Mouse (Mus musculus): Measurements from ENCODE around the gene Olfr1218. TPM values are rescaled to one million over a fixed set of nuclear protein-coding genes. Genes with fewer than 3 reads are reported as not detected.

The Olfr1218 gene
- polyA plus RNA-seq, 1 experiment from 2014 or later, result not detected

Other genes with a start within 250 kb of the Olfr1218 start
- gene Olfr1202, start 246.7 kb downstream of the Olfr1218 start, polyA plus RNA-seq (2015; fragmentation: Nextera tagmentation; extraction: Ambion mirVana), result not detected in 2 replicates
- not detected in 2 replicates for gene Olfr1205, start 231.4 kb downstream of the Olfr1218 start, polyA plus RNA-seq (2015; fragmentation: Nextera tagmentation; extraction: Ambion mirVana)
- gene Olfr1204, start 211.9 kb downstream of the Olfr1218 start, polyA plus RNA-seq (2015; fragmentation: Nextera tagmentation; extraction: Ambion mirVana), result not detected in 2 replicates
- gene Olfr1206, start 198.0 kb downstream of the Olfr1218 start, polyA plus RNA-seq (2015; fragmentation: Nextera tagmentation; extraction: Ambion mirVana), result not detected in 2 replicates
- not detected in 2 replicates for gene Olfr1208, start 158.9 kb downstream of the Olfr1218 start, polyA plus RNA-seq (2015; fragmentation: Nextera tagmentation; extraction: Ambion mirVana)
- gene Olfr1209, start 146.0 kb downstream of the Olfr1218 start, polyA plus RNA-seq (2015; fragmentation: Nextera tagmentation; extraction: Ambion mirVana), result not detected in 2 replicates
- not detected in 2 replicates for gene Olfr1211, start 123.1 kb downstream of the Olfr1218 start, polyA plus RNA-seq (2015; fragmentation: Nextera tagmentation; extraction: Ambion mirVana)
- not detected in 2 replicates for gene Olfr1212, start 107.2 kb downstream of the Olfr1218 start, polyA plus RNA-seq (2015; fragmentation: Nextera tagmentation; extraction: Ambion mirVana)
- not detected in 2 replicates for gene Gm13762, start 80.9 kb downstream of the Olfr1218 start, polyA plus RNA-seq (2015; fragmentation: Nextera tagmentation; extraction: Ambion mirVana)
- not detected in 2 replicates for gene Olfr1214, start 68.5 kb downstream of the Olfr1218 start, polyA plus RNA-seq (2015; fragmentation: Nextera tagmentation; extraction: Ambion mirVana)
- not detected in 2 replicates for gene Olfr1215, start 54.2 kb downstream of the Olfr1218 start, polyA plus RNA-seq (2015; fragmentation: Nextera tagmentation; extraction: Ambion mirVana)
- not detected in 2 replicates for gene Olfr1216, start 42.8 kb downstream of the Olfr1218 start, polyA plus RNA-seq (2015; fragmentation: Nextera tagmentation; extraction: Ambion mirVana)
- gene Olfr1217, start 29.1 kb downstream of the Olfr1218 start, polyA plus RNA-seq (2015; fragmentation: Nextera tagmentation; extraction: Ambion mirVana), result not detected in 2 replicates
- not detected in 2 replicates for gene Olfr1219, start 22.3 kb upstream of the Olfr1218 start, polyA plus RNA-seq (2015; fragmentation: Nextera tagmentation; extraction: Ambion mirVana)
- not detected in 2 replicates for gene Olfr1220, start 45.6 kb upstream of the Olfr1218 start, polyA plus RNA-seq (2015; fragmentation: Nextera tagmentation; extraction: Ambion mirVana)
- gene Olfr1221, start 56.1 kb upstream of the Olfr1218 start, polyA plus RNA-seq (2015; fragmentation: Nextera tagmentation; extraction: Ambion mirVana), result not detected in 2 replicates
- gene Olfr1222, start 71.9 kb upstream of the Olfr1218 start, polyA plus RNA-seq (2015; fragmentation: Nextera tagmentation; extraction: Ambion mirVana), result not detected in 2 replicates
- gene Olfr1223, start 90.4 kb upstream of the Olfr1218 start, polyA plus RNA-seq (2015; fragmentation: Nextera tagmentation; extraction: Ambion mirVana), result not detected in 2 replicates
- gene Olfr1224-ps1, start 102.9 kb upstream of the Olfr1218 start, polyA plus RNA-seq (2015; fragmentation: Nextera tagmentation; extraction: Ambion mirVana), result not detected in 2 replicates
- not detected in 2 replicates for gene Olfr1225, start 113.5 kb upstream of the Olfr1218 start, polyA plus RNA-seq (2015; fragmentation: Nextera tagmentation; extraction: Ambion mirVana)
- gene Olfr1226, start 138.9 kb upstream of the Olfr1218 start, polyA plus RNA-seq (2015; fragmentation: Nextera tagmentation; extraction: Ambion mirVana), result not detected in 2 replicates
- not detected in 2 replicates for gene Olfr1228, start 192.9 kb upstream of the Olfr1218 start, polyA plus RNA-seq (2015; fragmentation: Nextera tagmentation; extraction: Ambion mirVana)
- not detected in 2 replicates for gene Olfr1229, start 226.8 kb upstream of the Olfr1218 start, polyA plus RNA-seq (2015; fragmentation: Nextera tagmentation; extraction: Ambion mirVana)
- gene Olfr1230, start 236.1 kb upstream of the Olfr1218 start, polyA plus RNA-seq (2015; fragmentation: Nextera tagmentation; extraction: Ambion mirVana), result not detected in 2 replicates
- not detected in 2 replicates for gene Olfr1231, start 245.9 kb upstream of the Olfr1218 start, polyA plus RNA-seq (2015; fragmentation: Nextera tagmentation; extraction: Ambion mirVana)

All from forebrain, embryonic 16.5 days (tissue).